Mouse (Mus musculus): ENCODE results near the gene Dnmt3a. TPM values are rescaled to one million over a fixed set of nuclear protein-coding genes. Genes with fewer than 3 reads are reported as not detected.

The Dnmt3a gene
- polyA plus RNA-seq, 1 experiment from 2014 or later = 152 TPM

- Histone ChIP-seq H3K4me2 (no peak overlapping the region), H3K4me1 (peaks cover 47% of the 10 kb centered on the region), H3K27ac (no peak overlapping the region), H3K9ac (no peak overlapping the region), H3K9me3 (no peaks in the 10 kb centered on the region), H3K27me3 (replicated peaks) (no peaks in the 10 kb centered on the region), H3K4me3 (no peak overlapping the region), H3K36me3 (replicated peaks) (no peaks in the 10 kb centered on the region)
- 81% methylated on average over 7 of the region's 7 CpGs for WGBS
- no peak for ATAC-seq (replicated peaks)
These were observed 3.8 kb downstream of the Dnmt3a start for GRCm38 (mm10) chr12:3809520-3810180.

GRCm38 (mm10) chr12:3810455-3810854 is 4.6 kb downstream of the Dnmt3a start:
- Histone ChIP-seq H3K4me1 (peaks cover 49% of the 10 kb centered on the region), H3K4me2 (peak overlapping the region; percentile 16; the same call in 1 of the 2 replicates), H3K27me3 (replicated peaks) (no peaks in the 10 kb centered on the region), H3K27ac (no peak overlapping the region), H3K36me3 (replicated peaks) (no peaks in the 10 kb centered on the region), H3K4me3 (no peak overlapping the region), H3K9ac (no peak overlapping the region), H3K9me3 (no peaks in the 10 kb centered on the region)
- ATAC-seq (replicated peaks) = no peak
- 48% methylated on average over 3 of the region's 4 CpGs for WGBS

- Histone ChIP-seq H3K36me3 (replicated peaks) (no peaks in the 10 kb centered on the region), H3K27me3 (replicated peaks) (no peaks in the 10 kb centered on the region), H3K9ac (no peak overlapping the region; the same call in 1 of the 2 replicates), H3K4me2 (no peak overlapping the region), H3K9me3 (no peaks in the 10 kb centered on the region), H3K4me1 (peaks cover 46% of the 10 kb centered on the region), H3K4me3 (no peak overlapping the region), H3K27ac (no peak overlapping the region)
- no peak for ATAC-seq (replicated peaks)
- 40% methylated on average over 5 of the region's 5 CpGs for WGBS
These were observed 5.8 kb downstream of the Dnmt3a start for GRCm38 (mm10) chr12:3811596-3811995.

DNA sequence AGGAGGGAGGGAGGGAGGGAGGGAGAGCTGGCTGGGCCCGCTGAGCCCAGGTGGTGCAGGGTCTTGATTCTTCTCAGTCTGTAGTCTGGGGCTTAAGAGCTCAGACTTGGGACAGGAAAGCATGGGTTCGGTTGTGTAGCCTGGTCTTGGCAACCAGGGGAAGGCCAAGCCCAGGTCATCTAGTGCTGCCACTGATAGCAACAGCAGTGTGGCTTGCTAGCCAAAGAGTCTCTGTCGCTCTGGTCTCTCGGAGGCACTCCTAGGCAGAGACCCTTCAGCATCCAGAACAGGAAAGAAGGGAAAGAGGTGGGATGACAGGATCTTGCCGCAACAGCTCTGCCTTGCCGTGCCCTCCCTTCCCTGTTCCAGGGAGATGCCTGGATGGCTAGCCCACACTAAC is 6.4 kb downstream of the Dnmt3a start:
- no peak overlapping the region for H3K4me3 ChIP-seq
- ATAC-seq (replicated peaks) = no peak
- H3K9me3 ChIP-seq = no peaks in the 10 kb centered on the region
- H3K4me2 ChIP-seq = no peak overlapping the region
- no peaks in the 10 kb centered on the region for H3K27me3 ChIP-seq (replicated peaks)
- no peak overlapping the region for H3K9ac ChIP-seq
- 54% methylated on average over 6 of the region's 6 CpGs for whole genome bisulfite sequencing
- H3K27ac ChIP-seq = no peak overlapping the region
- no peaks in the 10 kb centered on the region for H3K36me3 ChIP-seq (replicated peaks)
- H3K4me1 ChIP-seq = peaks cover 53% of the 10 kb centered on the region

DNA sequence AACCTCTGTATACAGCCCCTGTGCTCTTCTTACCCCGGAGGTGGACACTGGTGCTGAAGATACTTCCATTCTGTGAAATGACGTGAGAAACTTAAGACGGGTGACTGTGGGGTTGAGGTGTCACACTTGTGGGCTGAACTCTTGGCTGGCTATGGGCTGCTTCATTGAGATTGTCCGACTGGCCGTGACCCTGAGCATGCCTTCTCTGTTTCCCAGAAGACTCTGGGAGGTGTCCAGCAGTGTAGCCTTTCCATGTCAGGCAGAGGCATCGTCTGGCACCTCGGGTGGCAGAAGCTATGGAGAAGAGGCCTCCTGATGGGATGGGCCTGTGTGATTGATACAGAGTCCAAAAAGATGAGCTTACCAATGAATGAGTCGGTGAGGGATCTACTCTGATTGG is 7.3 kb downstream of the Dnmt3a start:
- no peaks in the 10 kb centered on the region for H3K36me3 ChIP-seq (replicated peaks)
- no peak overlapping the region for H3K27ac ChIP-seq
- WGBS = 87% methylated on average over 8 of the region's 8 CpGs
- H3K9me3 ChIP-seq = no peaks in the 10 kb centered on the region
- peaks cover 59% of the 10 kb centered on the region for H3K4me1 ChIP-seq
- H3K4me3 ChIP-seq = no peak overlapping the region
- H3K4me2 ChIP-seq = no peak overlapping the region
- H3K9ac ChIP-seq = no peak overlapping the region
- H3K27me3 ChIP-seq (replicated peaks) = no peaks in the 10 kb centered on the region
- ATAC-seq (replicated peaks) = no peak

DNA sequence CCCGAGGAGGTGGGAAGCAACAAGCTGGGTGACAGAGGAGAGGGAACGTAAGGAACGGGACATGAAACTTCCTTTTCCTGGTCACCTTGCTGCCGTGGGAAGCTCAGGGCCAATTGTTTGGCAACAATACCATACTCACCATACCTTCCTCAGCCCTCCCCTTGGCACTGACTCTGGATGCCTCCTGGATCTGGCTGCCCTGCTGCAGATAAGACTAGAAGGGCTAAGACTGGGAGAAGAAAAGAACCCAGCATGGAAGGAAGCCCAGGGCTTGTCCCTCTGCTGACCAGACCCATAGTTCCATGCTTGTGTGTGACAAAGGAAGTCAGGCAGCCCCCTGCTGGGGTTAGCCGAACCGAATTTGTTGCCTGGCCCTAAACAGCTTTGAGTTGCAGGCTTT is 9.6 kb downstream of the Dnmt3a start:
- ATAC-seq (replicated peaks) = no peak
- WGBS = 42% methylated on average over 6 of the region's 6 CpGs
- H3K36me3 ChIP-seq (replicated peaks) = no peaks in the 10 kb centered on the region
- no peaks in the 10 kb centered on the region for H3K9me3 ChIP-seq
- no peaks in the 10 kb centered on the region for H3K27me3 ChIP-seq (replicated peaks)
- H3K9ac ChIP-seq = no peak overlapping the region
- H3K27ac ChIP-seq = no peak overlapping the region
- no peak overlapping the region for H3K4me3 ChIP-seq
- no peak overlapping the region for H3K4me2 ChIP-seq
- peaks cover 55% of the 10 kb centered on the region for H3K4me1 ChIP-seq

- no peak for ATAC-seq (replicated peaks)
- Histone ChIP-seq H3K27ac (no peak overlapping the region), H3K36me3 (replicated peaks) (no peaks in the 10 kb centered on the region), H3K4me3 (no peak overlapping the region), H3K27me3 (replicated peaks) (no peaks in the 10 kb centered on the region), H3K4me1 (peaks cover 41% of the 10 kb centered on the region), H3K9ac (no peak overlapping the region), H3K4me2 (no peak overlapping the region), H3K9me3 (no peaks in the 10 kb centered on the region)
- WGBS = 65% methylated on average over 7 of the region's 7 CpGs
These were observed 11.2 kb downstream of the Dnmt3a start for GRCm38 (mm10) chr12:3817033-3817432.

- WGBS = 81% methylated on average over 5 of the region's 5 CpGs
- Histone ChIP-seq H3K27ac (no peak overlapping the region), H3K36me3 (replicated peaks) (no peaks in the 10 kb centered on the region), H3K27me3 (replicated peaks) (no peaks in the 10 kb centered on the region), H3K4me3 (no peak overlapping the region), H3K4me2 (no peak overlapping the region), H3K9me3 (no peaks in the 10 kb centered on the region), H3K9ac (no peak overlapping the region), H3K4me1 (peaks cover 36% of the 10 kb centered on the region)
- no peak for ATAC-seq (replicated peaks)
These were observed 11.8 kb downstream of the Dnmt3a start for GRCm38 (mm10) chr12:3817566-3817965.

DNA sequence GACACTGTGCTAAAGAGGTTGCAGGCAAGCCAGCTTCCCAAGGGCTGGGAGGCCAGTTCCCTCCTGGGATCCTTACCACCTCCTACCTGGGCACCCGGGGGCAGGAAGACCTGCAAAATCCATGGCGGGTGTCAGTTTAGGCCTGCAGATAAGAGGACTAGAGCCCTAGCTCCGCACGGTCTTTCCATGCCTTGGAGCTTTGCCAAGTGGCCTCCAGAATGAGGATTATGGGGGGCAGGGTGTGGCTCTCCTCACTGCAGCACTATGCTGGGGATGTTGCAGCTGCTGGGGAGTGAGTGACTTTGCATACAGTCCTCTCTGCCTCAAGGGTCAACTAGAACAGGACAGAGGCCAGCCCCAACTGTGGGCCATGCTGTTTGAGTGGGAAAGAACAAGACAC is 14.1 kb downstream of the Dnmt3a start:
- H3K9ac ChIP-seq = no peak overlapping the region

DNA sequence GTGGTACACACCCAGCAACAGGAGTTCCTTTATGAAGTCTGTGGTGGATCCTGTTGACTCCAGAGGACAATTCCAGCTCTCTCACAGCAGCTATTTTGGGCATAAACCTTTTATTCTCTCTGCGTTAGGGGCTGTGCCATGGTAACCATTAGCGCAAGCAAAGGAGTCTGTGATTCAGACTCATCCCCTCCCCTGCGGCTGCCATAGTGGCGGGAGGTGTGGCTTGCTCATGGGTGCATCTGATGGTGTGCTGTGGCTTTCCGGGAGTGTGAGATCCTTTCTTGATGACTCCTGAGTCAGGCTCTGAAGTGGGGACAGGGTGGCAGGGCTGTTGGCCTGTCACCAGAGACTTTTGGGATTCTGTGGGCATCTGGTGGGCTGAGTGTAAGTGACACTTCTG is 17.6 kb downstream of the Dnmt3a start:
- ATAC-seq (replicated peaks) = no peak
- Histone ChIP-seq H3K27ac (no peak overlapping the region), H3K9me3 (no peaks in the 10 kb centered on the region), H3K36me3 (replicated peaks) (no peaks in the 10 kb centered on the region), H3K4me3 (no peak overlapping the region), H3K27me3 (replicated peaks) (no peaks in the 10 kb centered on the region), H3K4me2 (no peak overlapping the region), H3K4me1 (peaks cover 28% of the 10 kb centered on the region), H3K9ac (no peak overlapping the region)
- WGBS = 53% methylated on average over 5 of the region's 5 CpGs

More for the DNA sequence above, 14.1 kb downstream of the Dnmt3a start:
- Histone ChIP-seq H3K27me3 (replicated peaks) (no peaks in the 10 kb centered on the region), H3K36me3 (replicated peaks) (no peaks in the 10 kb centered on the region), H3K4me2 (no peak overlapping the region), H3K9me3 (no peaks in the 10 kb centered on the region), H3K27ac (no peak overlapping the region; the same call in 1 of the 2 replicates), H3K4me3 (no peak overlapping the region), H3K4me1 (peaks cover 50% of the 10 kb centered on the region)
- 51% methylated on average over 4 of the region's 4 CpGs for WGBS
- no peak for ATAC-seq (replicated peaks)

DNA sequence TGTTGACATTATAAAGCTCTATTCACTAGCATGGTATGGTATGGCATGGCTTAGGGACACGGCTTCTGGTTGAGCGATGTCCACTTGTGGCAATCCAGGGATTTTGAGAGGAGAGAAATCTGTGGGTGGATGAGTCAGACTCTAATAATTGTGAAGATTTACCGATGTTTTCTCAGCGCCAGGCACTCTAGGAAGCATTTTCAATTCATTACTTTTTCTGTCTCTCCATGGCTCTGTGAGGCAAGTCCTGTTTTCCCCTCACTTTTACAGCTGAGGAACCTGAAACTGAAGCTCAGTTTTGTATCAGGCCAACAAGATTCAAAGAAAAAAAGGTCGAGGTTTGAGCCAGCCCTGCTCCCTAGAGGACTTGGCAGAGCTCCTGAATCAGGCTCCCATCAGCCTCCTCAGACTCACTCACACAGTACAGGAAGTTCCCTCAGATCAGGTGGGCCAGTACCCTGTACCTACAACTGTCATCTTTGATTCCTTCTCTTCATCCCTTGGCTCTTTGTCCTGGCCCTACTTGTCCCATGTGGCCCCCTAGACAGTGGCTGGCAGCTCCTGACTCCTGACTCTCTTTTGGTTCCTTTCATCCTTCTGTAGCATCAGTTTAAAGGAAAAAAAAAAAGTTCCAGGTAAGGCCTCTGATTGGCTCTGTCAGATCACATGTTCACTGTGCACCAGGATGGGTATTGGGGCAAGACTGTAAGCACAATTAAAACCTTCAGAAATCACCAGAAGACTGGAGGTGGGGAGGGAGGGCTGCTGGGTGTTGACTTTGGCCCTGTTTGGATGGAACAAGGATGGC is 19.3 kb downstream of the Dnmt3a start:
- 80% methylated on average over 5 of the region's 5 CpGs for WGBS
- H3K4me3 ChIP-seq = no peak overlapping the region
- no peaks in the 10 kb centered on the region for H3K36me3 ChIP-seq (replicated peaks)
- no peak overlapping the region for H3K27ac ChIP-seq
- peaks cover 17% of the 10 kb centered on the region for H3K4me1 ChIP-seq
- H3K9ac ChIP-seq = no peak overlapping the region
- no peak for ATAC-seq (replicated peaks)
- no peaks in the 10 kb centered on the region for H3K27me3 ChIP-seq (replicated peaks)
- H3K4me2 ChIP-seq = no peak overlapping the region
- no peaks in the 10 kb centered on the region for H3K9me3 ChIP-seq

- no peak for ATAC-seq (replicated peaks)
These were observed 19.9 kb downstream of the Dnmt3a start for GRCm38 (mm10) chr12:3825714-3826080.

GRCm38 (mm10) chr12:3827771-3828170 is 22.0 kb downstream of the Dnmt3a start:
- no peak for ATAC-seq (replicated peaks)

More at GRCm38 (mm10) chr12:3825714-3826080, 19.9 kb downstream of the Dnmt3a start:
- no peak overlapping the region for H3K9ac ChIP-seq
- no peaks in the 10 kb centered on the region for H3K27me3 ChIP-seq (replicated peaks)
- H3K9me3 ChIP-seq = no peaks in the 10 kb centered on the region
- WGBS = 62% methylated on average over 12 of the region's 12 CpGs
- no peak overlapping the region for H3K27ac ChIP-seq
- no peak overlapping the region for H3K4me2 ChIP-seq
- H3K36me3 ChIP-seq (replicated peaks) = no peaks in the 10 kb centered on the region
- no peak overlapping the region for H3K4me3 ChIP-seq
- peaks cover 14% of the 10 kb centered on the region; the same call in 1 of the 2 replicates for H3K4me1 ChIP-seq

More at GRCm38 (mm10) chr12:3827771-3828170, 22.0 kb downstream of the Dnmt3a start:
- no peak overlapping the region for H3K27ac ChIP-seq
- H3K4me2 ChIP-seq = no peak overlapping the region
- H3K36me3 ChIP-seq (replicated peaks) = no peaks in the 10 kb centered on the region
- no peaks in the 10 kb centered on the region for H3K9me3 ChIP-seq
- 91% methylated on average over 5 of the region's 5 CpGs for WGBS
- no peak overlapping the region for H3K4me3 ChIP-seq
- peaks cover 13% of the 10 kb centered on the region; the same call in 1 of the 2 replicates for H3K4me1 ChIP-seq
- no peak overlapping the region for H3K9ac ChIP-seq
- no peaks in the 10 kb centered on the region for H3K27me3 ChIP-seq (replicated peaks)
